Mouse (Mus musculus) liver, embryonic 14.5 days (tissue): ENCODE data around the gene Tmem199.
A peak's percentile ranks its signal among the peaks of the same experiment; 100 is the strongest.

Experiments used
- CTCF ChIP-seq: IDR thresholded peaks from 2 replicates; pipeline ENCODE4 v1.5.1; 2016; ENCODE audit warnings: antibody characterized with exemption, low read depth, control low read depth
- EP300 ChIP-seq: IDR thresholded peaks from 2 replicates; pipeline ENCODE4 v1.6.1; 2016; ENCODE audit warnings: antibody characterized with exemption, low read depth

- peak; percentile 71 for TF ChIP-seq CTCF
- no peak for TF ChIP-seq EP300
These were observed 50.1 kb downstream of the Tmem199 start for GRCm38 (mm10) chr11:78461894-78462293.
